Mouse (Mus musculus): ENCODE measurements around the gene Maoa. TPM values are rescaled to one million over a fixed set of nuclear protein-coding genes. Genes with fewer than 3 reads are reported as not detected.

Maoa gene
- total RNA-seq, 1 experiment, result 12.6 TPM

DNA sequence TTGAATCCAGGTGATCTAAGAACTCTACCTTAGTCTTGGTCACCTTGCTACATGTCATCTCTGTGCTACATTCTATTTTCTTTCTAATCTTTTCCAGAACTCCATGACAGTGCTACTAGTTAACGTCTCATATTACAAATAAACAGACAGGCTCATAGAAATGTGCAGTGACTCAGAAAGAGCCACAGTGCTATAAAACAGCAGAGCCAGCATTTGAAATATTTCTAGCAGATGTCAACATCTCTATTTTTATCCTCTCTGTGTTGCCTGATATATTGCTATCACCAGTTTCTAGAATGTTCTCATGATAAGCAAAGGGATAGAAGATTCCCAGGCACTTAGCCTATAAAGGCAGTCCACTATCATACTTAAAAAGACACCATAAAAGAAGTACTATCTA, 94.5 kb downstream of the Maoa start:
- H3K9me3 ChIP-seq (ENCODE audit: control insufficient read depth, insufficient read depth, low read depth, low read length), result no peaks in the 10 kb centered on the region
- TF ChIP-seq HCFC1 (IDR thresholded peaks at IDR 0.05; ENCODE audit: borderline replicate concordance, insufficient read depth, low read length) (no peak), MAFK (IDR thresholded peaks at IDR 0.05; ENCODE audit: insufficient read depth, low read depth, low read length) (no peak), ZNF384 (IDR thresholded peaks at IDR 0.05; ENCODE audit: low read depth, low read length) (no peak), CHD2 (IDR thresholded peaks at IDR 0.05; ENCODE audit: low read depth, low read length) (no peak), ZC3H11A (IDR thresholded peaks at IDR 0.05; ENCODE audit: borderline replicate concordance, low read depth, low read length) (no peak)
- H3K4me1 ChIP-seq (ENCODE audit: control insufficient read depth in 2 of 2, insufficient read depth in 2 of 2, low read length in 2 of 2, poor library complexity in 1 of 2), result no peaks in the 10 kb centered on the region
- in situ Hi-C loops (cut with MboI; ENCODE audit: low sequenced_read_pairs in 2 of 2, unreplicated experiment in 2 of 2), result no loop called here
- no peak overlapping the region for H3K4me3 ChIP-seq (ENCODE audit: insufficient read depth in 1 of 2, low read depth in 1 of 2, low read length in 2 of 2, poor library complexity in 1 of 2, severe bottlenecking in 1 of 2)
- no peaks in the 10 kb centered on the region for H3K36me3 ChIP-seq (ENCODE audit: control insufficient read depth, insufficient read depth, low read length, poor library complexity, severe bottlenecking)
- H3K27ac ChIP-seq (ENCODE audit: insufficient read depth, low read depth, low read length, poor library complexity, severe bottlenecking), result no peak overlapping the region
- H3K9ac ChIP-seq (ENCODE audit: insufficient read depth, low read depth, low read length, poor library complexity, severe bottlenecking), result no peak overlapping the region
- no peak for DNase-seq (ENCODE audit: low read depth, low spot score)

Other genes with a start within 250 kb of the Maoa start
- gene Cypt1, start 96.8 kb upstream of the Maoa start, total RNA-seq (2012; rRNA removed), result not detected in 2 replicates
- 0.18 and 0.37 TPM in 2 replicates for gene Maob, start 197.7 kb downstream of the Maoa start, total RNA-seq (2012; rRNA removed)

All from ES-E14 (cell line).